Mouse (Mus musculus): Measurements from ENCODE around the gene Shtn1. TPM values are rescaled to one million over a fixed set of nuclear protein-coding genes. Genes with fewer than 3 reads are reported as not detected.

The Shtn1 gene
- polyA plus RNA-seq (2015; fragmentation: Nextera tagmentation; extraction: Ambion mirVana) = 1.9 and 2.0 TPM in 2 replicates

- Histone ChIP-seq H3K4me3 (peak within 1 kb of the TSS; percentile 62), H3K4me2 (replicated peaks) (peak within 1 kb of the TSS; percentile 99), H3K9ac (peak within 1 kb of the TSS; percentile 56), H3K27me3 (peaks cover 63% of the 10 kb centered on the region), H3K9me3 (no peaks in the 10 kb centered on the region), H3K27ac (no peak within 1 kb of the TSS), H3K36me3 (no peaks in the 10 kb centered on the region), H3K4me1 (peaks cover 11% of the 10 kb centered on the region)
- ATAC-seq (ENCODE audit: low FRiP score, low read depth) = peak; percentile 44; the same call in 1 of the 2 replicates
- under 1% methylated on average over 45 of the region's 46 CpGs for whole genome bisulfite sequencing
Measured at GRCm38 (mm10) chr19:59075472-59076101, at the start of gene Shtn1. Shtn1 (minus strand) TSS chr19:59076100.

DNA sequence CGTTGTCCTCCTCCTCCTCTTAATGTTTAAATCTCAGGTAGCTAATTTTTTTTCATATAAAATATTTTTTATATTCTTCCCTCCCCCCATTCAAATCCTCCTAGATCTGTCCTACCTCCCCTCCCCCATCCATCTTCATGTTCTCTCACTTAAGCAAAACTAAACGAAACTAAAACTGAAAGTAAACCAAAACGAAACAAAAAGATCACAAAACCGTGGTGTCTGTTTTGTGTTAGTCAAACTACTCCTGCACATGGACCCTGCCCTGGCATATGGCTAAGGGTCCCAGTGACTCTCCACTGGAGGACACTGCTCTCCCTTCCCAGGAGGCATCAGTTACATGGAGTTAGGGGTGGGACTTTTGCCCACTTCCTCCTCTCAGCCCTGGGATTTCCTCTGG is 38.3 kb upstream of the Shtn1 start:
- H3K9me3 ChIP-seq = 0 out of 2 replicates have a peak, but pooled peaks cover 3% of the 10 kb centered on the region
- H3K4me2 ChIP-seq (replicated peaks) = no peak overlapping the region
- H3K4me3 ChIP-seq = no peak overlapping the region
- no peak overlapping the region for H3K27ac ChIP-seq
- no peak overlapping the region for H3K9ac ChIP-seq
- ATAC-seq (ENCODE audit: low FRiP score, low read depth) = no peak
- no peaks in the 10 kb centered on the region for H3K36me3 ChIP-seq
- H3K4me1 ChIP-seq = no peaks in the 10 kb centered on the region
- WGBS = 67% methylated on average over 4 of the region's 4 CpGs
- H3K27me3 ChIP-seq = 0 out of 2 replicates have a peak, but pooled peaks cover 4% of the 10 kb centered on the region

DNA sequence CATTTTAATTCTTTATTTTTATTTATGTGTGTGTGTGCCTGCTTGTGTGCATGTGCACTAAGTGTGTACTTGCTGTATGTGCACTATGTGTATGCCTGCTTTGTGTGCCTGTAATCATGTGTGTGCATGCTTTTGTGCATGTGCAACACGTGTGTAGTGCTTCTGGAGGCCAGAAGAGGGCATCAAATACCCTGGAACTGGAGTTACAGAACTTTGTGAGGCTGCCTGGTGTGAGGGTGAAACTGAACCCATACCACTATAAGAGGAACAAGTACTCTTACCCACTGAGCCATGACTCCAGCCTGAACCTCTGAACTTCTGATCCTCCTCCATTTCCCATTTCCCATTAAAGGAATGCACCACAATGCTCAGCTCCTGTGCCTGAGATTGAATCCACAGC is 34.0 kb upstream of the Shtn1 start:
- no peak overlapping the region for H3K27ac ChIP-seq
- H3K4me1 ChIP-seq = no peaks in the 10 kb centered on the region
- no peak overlapping the region for H3K9ac ChIP-seq
- ATAC-seq (ENCODE audit: low FRiP score, low read depth) = no peak
- 20% methylated on average over 1 of the region's 1 CpGs for WGBS
- no peak overlapping the region for H3K4me2 ChIP-seq (replicated peaks)
- 0 out of 2 replicates have a peak, but pooled peaks cover 4% of the 10 kb centered on the region for H3K27me3 ChIP-seq
- no peaks in the 10 kb centered on the region for H3K36me3 ChIP-seq
- no peak overlapping the region for H3K4me3 ChIP-seq
- 0 out of 2 replicates have a peak, but pooled peaks cover 3% of the 10 kb centered on the region for H3K9me3 ChIP-seq

DNA sequence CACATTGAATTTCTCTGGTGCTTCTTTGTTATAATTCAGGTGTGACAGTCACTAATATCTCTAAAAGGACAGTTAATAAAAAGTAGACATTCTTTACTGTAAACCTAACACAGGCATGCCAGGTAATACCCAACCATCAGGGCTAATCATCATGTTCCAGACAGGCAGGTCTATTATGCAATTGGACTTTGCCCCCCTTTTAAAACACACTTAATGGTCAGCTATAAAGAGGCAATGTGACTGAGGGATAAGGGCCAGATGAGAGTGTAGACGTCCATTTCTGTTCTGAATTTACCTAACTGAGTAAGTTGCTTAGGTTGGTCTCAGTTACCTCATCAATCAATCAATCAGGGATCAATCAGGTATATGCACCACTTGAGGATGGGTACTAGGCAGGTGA is 22.4 kb upstream of the Shtn1 start:
- Histone ChIP-seq H3K27me3 (no peaks in the 10 kb centered on the region), H3K36me3 (no peaks in the 10 kb centered on the region), H3K4me1 (no peaks in the 10 kb centered on the region), H3K27ac (no peak overlapping the region), H3K9ac (no peak overlapping the region), H3K4me2 (replicated peaks) (no peak overlapping the region), H3K9me3 (peaks cover under 1% of the 10 kb centered on the region; the same call in 1 of the 2 replicates), H3K4me3 (no peak overlapping the region)
- WGBS = 20% methylated on average over 1 of the region's 1 CpGs
- ATAC-seq (ENCODE audit: low FRiP score, low read depth) = no peak

- ATAC-seq (ENCODE audit: low FRiP score, low read depth) = no peak
- Histone ChIP-seq H3K4me1 (no peaks in the 10 kb centered on the region), H3K4me3 (no peak overlapping the region), H3K9ac (no peak overlapping the region), H3K36me3 (no peaks in the 10 kb centered on the region), H3K4me2 (replicated peaks) (no peak overlapping the region), H3K27me3 (no peaks in the 10 kb centered on the region), H3K9me3 (no peaks in the 10 kb centered on the region), H3K27ac (no peak overlapping the region)
- 87% methylated on average over 7 of the region's 7 CpGs for WGBS
Measured at GRCm38 (mm10) chr19:59092295-59092694, 16.4 kb upstream of the Shtn1 start.

DNA sequence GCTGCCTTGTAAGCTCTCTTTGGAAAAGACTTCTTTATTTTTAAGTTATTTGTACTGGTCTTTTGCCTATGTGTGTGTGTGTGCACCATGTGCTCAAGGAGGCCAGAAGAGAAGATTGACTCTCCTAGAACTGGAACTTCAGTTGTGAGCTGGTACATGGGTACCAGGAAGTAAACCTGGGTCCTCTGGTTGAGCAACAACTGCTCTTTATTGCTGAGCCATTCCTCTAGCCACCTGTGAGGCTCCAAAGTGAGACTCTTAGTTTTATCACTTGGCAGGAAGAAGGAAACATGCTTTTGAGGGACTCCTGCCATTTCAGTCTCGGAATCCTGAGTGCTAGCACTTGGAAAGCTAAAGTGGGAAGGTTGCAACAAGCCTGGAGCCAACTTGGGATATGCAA is 14.4 kb upstream of the Shtn1 start:
- H3K4me1 ChIP-seq = no peaks in the 10 kb centered on the region
- no peak overlapping the region for H3K4me3 ChIP-seq
- H3K9ac ChIP-seq = no peak overlapping the region
- 61% methylated on average over 1 of the region's 1 CpGs for WGBS
- H3K27ac ChIP-seq = no peak overlapping the region
- ATAC-seq (ENCODE audit: low FRiP score, low read depth) = no peak
- H3K36me3 ChIP-seq = no peaks in the 10 kb centered on the region
- H3K9me3 ChIP-seq = no peaks in the 10 kb centered on the region
- H3K27me3 ChIP-seq = no peaks in the 10 kb centered on the region
- no peak overlapping the region for H3K4me2 ChIP-seq (replicated peaks)

DNA sequence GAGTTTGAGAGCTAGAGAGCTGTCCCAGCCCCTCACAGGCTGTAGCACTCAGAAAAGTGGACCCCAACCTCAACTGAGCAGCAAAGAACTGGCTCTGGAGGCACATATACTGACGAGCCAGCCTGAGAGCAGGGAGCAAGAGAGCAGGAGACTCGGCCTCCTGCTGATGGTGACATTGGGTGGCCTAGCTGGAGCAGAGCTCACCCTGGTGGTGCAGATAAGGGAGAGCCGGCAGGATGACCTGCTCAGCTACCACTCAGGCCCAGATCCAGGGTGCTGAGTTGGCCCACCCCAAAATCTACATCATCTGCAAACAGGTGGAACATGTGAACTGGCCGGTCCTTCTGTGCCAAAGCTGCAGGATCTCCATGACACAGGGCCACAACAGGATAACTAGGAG is 8.4 kb upstream of the Shtn1 start:
- Histone ChIP-seq H3K4me2 (replicated peaks) (no peak overlapping the region), H3K9me3 (no peaks in the 10 kb centered on the region), H3K27ac (no peak overlapping the region), H3K27me3 (no peaks in the 10 kb centered on the region), H3K36me3 (no peaks in the 10 kb centered on the region), H3K4me1 (no peaks in the 10 kb centered on the region), H3K4me3 (no peak overlapping the region), H3K9ac (no peak overlapping the region)
- WGBS = 55% methylated on average over 4 of the region's 4 CpGs
- no peak for ATAC-seq (ENCODE audit: low FRiP score, low read depth)

DNA sequence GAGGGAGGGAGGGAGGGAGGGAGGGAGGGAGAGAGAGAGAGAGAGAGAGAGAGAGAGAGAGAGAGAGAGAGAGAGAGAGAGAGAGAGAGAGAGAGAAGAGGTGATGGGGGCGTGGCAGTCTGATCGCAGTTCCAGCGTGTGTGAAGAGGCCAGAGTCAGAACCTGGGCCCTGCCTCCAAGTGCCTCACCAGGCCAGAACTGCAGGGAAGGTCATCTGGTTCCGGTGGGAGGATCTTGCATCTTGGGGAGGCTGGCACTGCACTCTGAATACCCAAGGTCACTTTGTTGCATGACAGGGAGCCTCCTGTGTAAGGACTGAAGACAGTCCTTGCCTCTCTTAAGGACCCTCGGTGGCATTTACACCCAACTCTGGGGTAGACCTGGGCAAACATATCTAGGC is 231 bp upstream of the Shtn1 start:
- H3K27ac ChIP-seq = no peak overlapping the region
- H3K4me2 ChIP-seq (replicated peaks) = peak overlapping the region; percentile 99
- no peak for ATAC-seq (ENCODE audit: low FRiP score, low read depth)
- no peak overlapping the region for H3K4me3 ChIP-seq
- H3K4me1 ChIP-seq = peaks cover 11% of the 10 kb centered on the region
- 13% methylated on average over 5 of the region's 5 CpGs for WGBS
- no peaks in the 10 kb centered on the region for H3K9me3 ChIP-seq
- H3K9ac ChIP-seq = no peak overlapping the region
- no peaks in the 10 kb centered on the region for H3K36me3 ChIP-seq
- peaks cover 63% of the 10 kb centered on the region for H3K27me3 ChIP-seq

GRCm38 (mm10) chr19:59074841-59075471 is 944 bp downstream of the Shtn1 start:
- H3K9me3 ChIP-seq = no peaks in the 10 kb centered on the region
- peak overlapping the region; percentile 99 for H3K4me2 ChIP-seq (replicated peaks)
- H3K36me3 ChIP-seq = no peaks in the 10 kb centered on the region
- peaks cover 11% of the 10 kb centered on the region for H3K4me1 ChIP-seq
- peak overlapping the region; percentile 62 for H3K4me3 ChIP-seq
- H3K27me3 ChIP-seq = peaks cover 63% of the 10 kb centered on the region
- no peak; the same call in 1 of the 2 replicates for ATAC-seq (ENCODE audit: low FRiP score, low read depth)
- H3K27ac ChIP-seq = no peak overlapping the region
- H3K9ac ChIP-seq = peak overlapping the region; percentile 56
- 4% methylated on average over 46 of the region's 46 CpGs for WGBS

- Histone ChIP-seq H3K36me3 (no peaks in the 10 kb centered on the region), H3K4me2 (replicated peaks) (peak overlapping the region; percentile 99; the same call in 1 of the 2 replicates), H3K27ac (no peak overlapping the region), H3K9ac (no peak overlapping the region), H3K4me3 (0 out of 2 replicates have a peak overlapping the region, but pooled peaks have one; percentile 62), H3K9me3 (no peaks in the 10 kb centered on the region), H3K4me1 (peaks cover 11% of the 10 kb centered on the region), H3K27me3 (peaks cover 63% of the 10 kb centered on the region)
- ATAC-seq (ENCODE audit: low FRiP score, low read depth) = no peak
- WGBS = 66% methylated on average over 3 of the region's 3 CpGs
Measured at GRCm38 (mm10) chr19:59074381-59074780, 1.5 kb downstream of the Shtn1 start.

DNA sequence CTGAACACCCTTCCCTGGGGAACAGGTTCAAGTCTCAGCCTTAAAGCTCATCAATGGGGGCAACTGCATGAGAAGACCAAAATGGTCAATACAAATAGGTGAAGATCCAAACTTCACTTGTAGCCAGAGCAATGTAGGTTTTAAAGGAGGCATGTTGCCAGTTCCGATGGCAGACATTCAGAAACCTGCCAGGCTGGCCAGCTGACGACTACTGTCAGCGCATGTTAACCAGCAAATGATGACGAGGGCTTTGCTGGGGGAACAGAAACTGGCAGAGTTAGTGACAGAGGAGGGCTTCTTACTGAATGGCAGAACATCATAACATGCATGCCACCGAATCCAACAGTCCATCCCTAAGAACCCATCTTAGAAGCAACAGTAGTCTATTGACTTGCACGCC is 2.9 kb downstream of the Shtn1 start:
- Histone ChIP-seq H3K9me3 (no peaks in the 10 kb centered on the region), H3K4me2 (replicated peaks) (no peak overlapping the region), H3K9ac (no peak overlapping the region), H3K27me3 (peaks cover 61% of the 10 kb centered on the region), H3K36me3 (no peaks in the 10 kb centered on the region), H3K4me1 (peaks cover 11% of the 10 kb centered on the region), H3K27ac (no peak overlapping the region), H3K4me3 (no peak overlapping the region)
- WGBS = 84% methylated on average over 6 of the region's 6 CpGs
- no peak for ATAC-seq (ENCODE audit: low FRiP score, low read depth)

- H3K9ac ChIP-seq = no peak overlapping the region
- no peaks in the 10 kb centered on the region for H3K9me3 ChIP-seq
- H3K27me3 ChIP-seq = peaks cover 51% of the 10 kb centered on the region
- no peaks in the 10 kb centered on the region for H3K36me3 ChIP-seq
- no peak overlapping the region for H3K4me3 ChIP-seq
- no peak for ATAC-seq (ENCODE audit: low FRiP score, low read depth)
- H3K4me1 ChIP-seq = peaks cover 11% of the 10 kb centered on the region
- H3K4me2 ChIP-seq (replicated peaks) = no peak overlapping the region
- 82% methylated on average over 2 of the region's 2 CpGs for WGBS
- no peak overlapping the region for H3K27ac ChIP-seq
Measured at GRCm38 (mm10) chr19:59071979-59072378, 3.9 kb downstream of the Shtn1 start.

All from limb, embryonic 13.5 days (tissue).